Mouse (Mus musculus): ENCODE results near the gene Nwd2. TPM values are rescaled to one million over a fixed set of nuclear protein-coding genes. Genes with fewer than 3 reads are reported as not detected.

The Nwd2 gene
- polyA plus RNA-seq, 1 experiment from 2014 or later, result 4.6 TPM

DNA sequence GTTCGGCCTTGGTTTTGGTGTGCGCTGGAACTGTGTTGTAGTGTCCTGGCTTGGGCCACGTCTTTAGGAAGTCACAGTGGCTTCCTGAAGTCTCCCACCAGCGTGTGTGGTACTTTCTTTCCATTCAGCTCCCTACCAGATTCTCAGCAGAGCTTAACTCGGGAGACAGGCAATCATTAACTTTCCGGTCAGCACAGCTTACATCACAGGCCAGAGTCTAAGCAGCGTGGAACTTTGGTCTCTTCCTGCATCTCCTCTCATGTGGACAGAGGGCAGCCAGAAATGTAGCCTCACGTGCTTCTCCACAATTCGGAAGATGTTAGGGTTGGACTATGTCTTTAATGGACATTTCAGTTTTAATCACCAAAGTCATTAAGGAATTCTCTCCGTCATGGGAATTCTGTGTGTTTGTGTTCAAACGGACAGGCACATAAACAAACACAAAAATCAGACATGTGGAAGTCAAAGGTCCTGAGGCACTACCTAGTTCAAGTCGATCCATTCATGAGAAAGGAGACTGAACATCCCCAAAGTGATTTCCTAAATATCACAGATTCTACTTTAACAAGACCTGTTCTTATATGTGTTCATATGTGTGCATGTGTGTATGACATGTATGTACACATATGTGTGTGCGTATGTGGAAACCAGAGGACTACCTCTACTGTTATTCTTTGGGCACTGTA is 198.8 kb downstream of the Nwd2 start:
- Histone ChIP-seq H3K4me3 (ENCODE audit: low read depth, low read length) (no peak overlapping the region), H3K9ac (ENCODE audit: low read depth, low read length) (no peak overlapping the region), H3K27me3 (ENCODE audit: control insufficient read depth, insufficient read depth, low read length) (no peaks in the 10 kb centered on the region), H3K4me2 (replicated peaks; ENCODE audit: low read depth, low read length) (no peak overlapping the region), H3K9me3 (ENCODE audit: control insufficient read depth, low read length) (no peaks in the 10 kb centered on the region), H3K36me3 (ENCODE audit: control insufficient read depth, insufficient read depth, low read length) (no peaks in the 10 kb centered on the region), H3K27ac (ENCODE audit: low read depth, low read length) (no peak overlapping the region), H3K4me1 (replicated peaks; ENCODE audit: control insufficient read depth, insufficient read depth, low read length) (no peaks in the 10 kb centered on the region)
- ATAC-seq (ENCODE audit: low FRiP score), result no peak
- DNase-seq (ENCODE audit: low spot score), result no peak
- 85% methylated on average over 13 of the region's 13 CpGs for WGBS

DNA sequence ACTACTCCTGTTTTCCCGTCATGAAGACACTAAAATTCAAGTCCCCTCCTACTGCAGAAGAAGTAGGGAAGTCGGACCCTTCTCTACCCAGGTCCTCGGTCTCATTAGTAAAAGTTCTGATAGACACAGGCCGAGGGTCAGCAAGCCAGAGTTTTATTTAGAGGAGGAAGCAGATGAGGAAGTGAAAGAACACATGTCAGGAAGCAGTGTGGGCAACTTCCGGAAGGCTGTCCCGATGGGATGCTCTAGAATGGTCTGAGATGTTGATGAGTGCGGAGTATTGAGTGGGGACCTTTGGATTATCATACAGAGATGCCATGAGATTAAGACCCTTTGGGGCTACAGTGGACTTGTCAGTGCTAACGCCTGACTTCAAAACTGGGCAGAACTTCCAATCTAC is 210.0 kb downstream of the Nwd2 start:
- Histone ChIP-seq H3K9ac (ENCODE audit: low read depth, low read length) (no peak overlapping the region), H3K27ac (ENCODE audit: low read depth, low read length) (no peak overlapping the region), H3K27me3 (ENCODE audit: control insufficient read depth, insufficient read depth, low read length) (no peaks in the 10 kb centered on the region), H3K9me3 (ENCODE audit: control insufficient read depth, low read length) (no peaks in the 10 kb centered on the region), H3K36me3 (ENCODE audit: control insufficient read depth, insufficient read depth, low read length) (no peaks in the 10 kb centered on the region), H3K4me2 (replicated peaks; ENCODE audit: low read depth, low read length) (no peak overlapping the region), H3K4me3 (ENCODE audit: low read depth, low read length) (no peak overlapping the region), H3K4me1 (replicated peaks; ENCODE audit: control insufficient read depth, insufficient read depth, low read length) (no peaks in the 10 kb centered on the region)
- ATAC-seq (ENCODE audit: low FRiP score), result no peak
- WGBS, result 91% methylated on average over 8 of the region's 8 CpGs
- no peak for DNase-seq (ENCODE audit: low spot score)

Other genes with a start within 250 kb of the Nwd2 start
- gene 0610040J01Rik, start 163.3 kb downstream of the Nwd2 start, polyA plus RNA-seq (2014; fragmentation: Nextera tagmentation; extraction: Ambion mirVana), result 2.6 and 2.7 TPM in 2 replicates